In genomic region chr19:58453581-58453980, GRCm38 (mm10) we compare ENCODE assay signal across 8 mouse cellular contexts. TPM values are rescaled to one million over a fixed set of nuclear protein-coding genes. Genes with fewer than 3 reads are reported as not detected.
DNase-seq lines count a peak whose midpoint lies in the region; ATAC-seq and TF ChIP-seq lines count a peak whose summit lies in the region.

No protein-coding gene starts in this region.

- H3K4me3 ChIP-seq in C2C12 (ENCODE audit: insufficient read depth, poor library complexity, severe bottlenecking), result peak overlapping the region; percentile 22
- peak overlapping the region; percentile 50 for H3K4me3 ChIP-seq in hindbrain, embryonic 15.5 days
- peak overlapping the region; percentile 51 for H3K4me3 ChIP-seq in midbrain, embryonic 14.5 days (replicated peaks; ENCODE audit: low read depth, low read length)

- no peaks in the 10 kb centered on the region for H3K36me3 ChIP-seq in C2C12 (ENCODE audit: control insufficient read depth, insufficient read depth)
- no peaks in the 10 kb centered on the region for H3K36me3 ChIP-seq in hindbrain, embryonic 15.5 days
- H3K36me3 ChIP-seq in midbrain, embryonic 14.5 days (ENCODE audit: control insufficient read depth, insufficient read depth, low read length), result no peaks in the 10 kb centered on the region

- no peak for TF ChIP-seq CTCF in C2C12 (IDR thresholded peaks at IDR 0.05; ENCODE audit: control insufficient read depth, insufficient read depth, insufficient read length)

- H3K27me3 ChIP-seq in C2C12 (ENCODE audit: control insufficient read depth, insufficient read depth, insufficient read length), result no peaks in the 10 kb centered on the region
- no peaks in the 10 kb centered on the region for H3K27me3 ChIP-seq in hindbrain, embryonic 15.5 days
- H3K27me3 ChIP-seq in midbrain, embryonic 14.5 days (ENCODE audit: control insufficient read depth, insufficient read depth, low read length), result no peaks in the 10 kb centered on the region

- H3K27ac ChIP-seq in hindbrain, embryonic 15.5 days (replicated peaks), result no peak overlapping the region
- H3K27ac ChIP-seq in midbrain, embryonic 14.5 days (replicated peaks; ENCODE audit: low read depth, low read length), result peak overlapping the region; percentile 45; the same call in 1 of the 2 replicates

- peak overlapping the region; percentile 55 for H3K9ac ChIP-seq in hindbrain, embryonic 15.5 days
- H3K9ac ChIP-seq in midbrain, embryonic 14.5 days (replicated peaks; ENCODE audit: low read length), result peak overlapping the region; percentile 59

- H3K9me3 ChIP-seq in hindbrain, embryonic 15.5 days, result no peaks in the 10 kb centered on the region
- no peaks in the 10 kb centered on the region for H3K9me3 ChIP-seq in midbrain, embryonic 14.5 days (ENCODE audit: control insufficient read depth, low read length)

- no peaks in the 10 kb centered on the region for H3K79me3 ChIP-seq in C2C12 (ENCODE audit: low read depth)

- no peaks in the 10 kb centered on the region for H3K79me2 ChIP-seq in C2C12 (ENCODE audit: control insufficient read depth, insufficient read depth)

- peak overlapping the region; percentile 1 for H3ac ChIP-seq in C2C12 (ENCODE audit: control insufficient read depth, insufficient read length, low read depth)

- peaks cover 60% of the 10 kb centered on the region for H3K4me1 ChIP-seq in hindbrain, embryonic 15.5 days (replicated peaks)
- H3K4me1 ChIP-seq in midbrain, embryonic 14.5 days (ENCODE audit: control insufficient read depth, insufficient read depth, low read length), result peaks cover 48% of the 10 kb centered on the region

- ATAC-seq in hindbrain, embryonic 15.5 days (ENCODE audit: low FRiP score, low read depth), result no peak
- no peak for ATAC-seq in midbrain, embryonic 14.5 days (ENCODE audit: low FRiP score, low TSS enrichment)

- under 1% methylated on average over 22 of the region's 22 CpGs for WGBS in hindbrain, embryonic 15.5 days
- under 1% methylated on average over 22 of the region's 22 CpGs for WGBS in midbrain, embryonic 14.5 days

- H3K4me2 ChIP-seq in hindbrain, embryonic 15.5 days, result peak overlapping the region; percentile 91
- peak overlapping the region; percentile 96 for H3K4me2 ChIP-seq in midbrain, embryonic 14.5 days (ENCODE audit: low read length)

- DNase-seq in adrenal gland, adult 18-20 months (ENCODE audit: low spot score in 2 of 2), result peak; percentile 14 to 27
- peak; percentile 33 for DNase-seq in gastrocnemius, adult 18-20 months (ENCODE audit: low spot score)
- DNase-seq in liver (peak; percentile 16), adipocyte (ENCODE audit: low spot score) (no peak)
- DNase-seq in midbrain, embryonic 14.5 days, result peak; percentile 52
- DNase-seq in cerebellum, postnatal 36 days, result no peak

TF ChIP-seq in C2C12, 6 proteins besides CTCF, POLR2A, EP300 and RAD21:
- TF ChIP-seq USF1 (IDR thresholded peaks at IDR 0.05; ENCODE audit: low read depth) (no peak), MAX (IDR thresholded peaks at IDR 0.05) (no peak), FOSL1 (IDR thresholded peaks at IDR 0.05; ENCODE audit: insufficient read depth, low read length, poor library complexity, severe bottlenecking) (no peak), MYOG (IDR thresholded peaks at IDR 0.05; ENCODE audit: control insufficient read depth, extremely low read depth, insufficient read length) (no peak), CEBPB (IDR thresholded peaks at IDR 0.05; ENCODE audit: low read depth) (no peak)

RNA-seq across cellular contexts. Expression of gene Gfra1, which starts 2.1 kb away (rescaled TPM):
- 16.8 TPM for polyA plus RNA-seq in C2C12 (2012; fragmentation: generic; extraction: Trizol)
- total RNA-seq in adrenal gland, adult 18-20 months (2021), result 1 to 10 TPM; 1.0 to 2.9 TPM
- 1 to 10 TPM; 3.4 to 3.5 TPM for total RNA-seq in gastrocnemius, adult 18-20 months (2021)
- polyA plus RNA-seq in hindbrain, embryonic 15.5 days (2015; fragmentation: Nextera tagmentation; extraction: Ambion mirVana), result 39.8 and 39.9 TPM in 2 replicates
- 34.7 and 40.5 TPM in 2 replicates for polyA plus RNA-seq in midbrain, embryonic 14.5 days (2014; fragmentation: Nextera tagmentation; extraction: Ambion mirVana)

RNA-seq across cellular contexts. Expression of gene Ccdc172, which starts 58.2 kb away (rescaled TPM):
- not detected for polyA plus RNA-seq in C2C12 (2012; fragmentation: generic; extraction: Trizol)
- not detected for total RNA-seq in adrenal gland, adult 18-20 months (2021)
- total RNA-seq in gastrocnemius, adult 18-20 months (2021), result not detected
- polyA plus RNA-seq in hindbrain, embryonic 15.5 days (2015; fragmentation: Nextera tagmentation; extraction: Ambion mirVana), result not detected in 2 replicates
- polyA plus RNA-seq in midbrain, embryonic 14.5 days (2014; fragmentation: Nextera tagmentation; extraction: Ambion mirVana), result not detected in 2 replicates

Comparison
In these comparisons a context has a peak if more than half of its experiments do, and no peak if none do; other contexts are left out.
1. DNase-seq: peak in adrenal gland, adult 18-20 months (2 of 2), gastrocnemius, adult 18-20 months (single experiment), liver (single experiment) and midbrain, embryonic 14.5 days (single experiment); none in adipocyte (single experiment) and cerebellum, postnatal 36 days (0 of 2).
2. Peak in every context shown above with its lines, with median percentiles within 50 percentile points of each other: H3K4me3 ChIP-seq.